Mouse (Mus musculus) CH12.LX (cell line): ENCODE measurements at regions not wholly inside any gene's neighbourhood (a gene's known extent, or its start where the extent isn't known, plus 50 kb on each side); places are given as distances from the start of the nearest gene placed in this dataset.

Experiments used
- DNase-seq: peaks from one replicate; pipeline ENCODE4 v3.0.0-alpha.2; 2013; ENCODE audit errors: extremely low read depth
- H3K27ac ChIP-seq: 2 replicates; pipeline ENCODE4 v1.5.1; 2012; ENCODE audit warnings: low read depth, mild to moderate bottlenecking, control low read depth, moderate library complexity; ENCODE audit not compliant: insufficient read depth
- H3K27me3 ChIP-seq: replicated peaks from 2 replicates; pipeline ENCODE3; 2012; ENCODE audit warnings: inconsistent platforms
- H3K36me3 ChIP-seq, 2 experiments: replicated peaks in 1 of 2; 2 replicates each; pipeline versions ENCODE3 to v1.6.1; 2012; ENCODE audit warnings: inconsistent platforms in 1 of 2, low read length in 1 of 2, mild to moderate bottlenecking in 1 of 2, mixed read lengths in 1 of 2, moderate library complexity in 1 of 2; ENCODE audit not compliant: control insufficient read depth in 1 of 2, insufficient read depth in 1 of 2
- H3K4me1 ChIP-seq, 2 experiments: 2 replicates each; pipeline ENCODE4 v1.6.1; 2012; ENCODE audit warnings: inconsistent platforms in 1 of 2, moderate library complexity in 1 of 2; ENCODE audit not compliant: insufficient read depth in 2 of 2, control insufficient read depth in 1 of 2
- H3K4me2 ChIP-seq: 2 replicates; pipeline ENCODE4 v1.6.1; 2012; ENCODE audit warnings: low read depth, mild to moderate bottlenecking, control low read depth; ENCODE audit not compliant: poor library complexity, insufficient read depth, severe bottlenecking
- H3K4me3 ChIP-seq, 3 experiments: fragments of 150-350 bp in 1 of 3; sonication (generic) in 1 of 3; replicated peaks in 1 of 3; 2 replicates each; pipeline versions ENCODE3 to v1.5.1; 2011 to 2012; ENCODE audit warnings: low read depth in 2 of 3, low read length in 2 of 3, mild to moderate bottlenecking in 2 of 3, moderate library complexity in 2 of 3, control low read depth in 1 of 3, improper control_type of control experiment in 1 of 3, inconsistent platforms in 1 of 3, mixed read lengths in 1 of 3; ENCODE audit not compliant: poor library complexity in 1 of 3
- H3K79me2 ChIP-seq: replicated peaks from 2 replicates; pipeline ENCODE4 v1.6.1; 2012; ENCODE audit warnings: mild to moderate bottlenecking, moderate library complexity; ENCODE audit not compliant: control insufficient read depth, poor library complexity, insufficient read depth, severe bottlenecking; ENCODE audit errors: extremely low read depth
- H3K9ac ChIP-seq: 2 replicates; pipeline ENCODE4 v1.6.1; 2012; ENCODE audit warnings: low read depth, mild to moderate bottlenecking, control low read depth, moderate library complexity; ENCODE audit not compliant: insufficient read depth
- H3K9me3 ChIP-seq: replicated peaks from 2 replicates; pipeline ENCODE3; 2012; ENCODE audit warnings: low read length, inconsistent platforms, mixed read lengths
- BHLHE40 ChIP-seq: IDR thresholded peaks from 2 replicates; pipeline ENCODE4 v1.6.1; 2011; ENCODE audit warnings: mild to moderate bottlenecking, low read depth, low read length, improper control_type of control experiment
- CHD1 ChIP-seq: IDR thresholded peaks from 2 replicates; pipeline ENCODE4 v1.6.1; 2012; ENCODE audit warnings: low read depth, low read length, improper control_type of control experiment, inconsistent platforms
- CTCF ChIP-seq, 2 experiments: IDR thresholded peaks in 1 of 2; conservative IDR thresholded peaks in 1 of 2; 2 replicates each; pipeline ENCODE4 v1.5.1; 2011 to 2012; ENCODE audit warnings: low read depth in 2 of 2, low read length in 2 of 2, improper control_type of control experiment in 1 of 2, inconsistent platforms in 1 of 2, mild to moderate bottlenecking in 1 of 2, moderate library complexity in 1 of 2
- E2F4 ChIP-seq: IDR thresholded peaks from 2 replicates; pipeline ENCODE4 v1.6.1; 2011; ENCODE audit warnings: low read depth, low read length, improper control_type of control experiment; ENCODE audit not compliant: insufficient replicate concordance
- GABPA ChIP-seq: IDR thresholded peaks from 2 replicates; pipeline ENCODE4 v1.6.1; 2012; ENCODE audit warnings: low read depth, low read length, improper control_type of control experiment, inconsistent platforms; ENCODE audit not compliant: insufficient replicate concordance
- JUN ChIP-seq: IDR thresholded peaks from 2 replicates; pipeline ENCODE4 v1.6.1; 2011; ENCODE audit warnings: low read depth, mild to moderate bottlenecking, low read length, improper control_type of control experiment, moderate library complexity; ENCODE audit not compliant: insufficient read depth
- MAZ ChIP-seq: IDR thresholded peaks from 2 replicates; pipeline ENCODE4 v1.6.1; 2012; ENCODE audit warnings: low read depth, mild to moderate bottlenecking, inconsistent platforms, low read length, improper control_type of control experiment, moderate library complexity
- PAX5 ChIP-seq: IDR thresholded peaks from 2 replicates; pipeline ENCODE4 v1.6.1; 2012; ENCODE audit warnings: low read length, inconsistent platforms, mixed read lengths
- RAD21 ChIP-seq: IDR thresholded peaks from 2 replicates; pipeline ENCODE4 v1.6.1; 2011; ENCODE audit warnings: low read depth, mild to moderate bottlenecking, low read length, improper control_type of control experiment, moderate library complexity
- USF1 ChIP-seq: IDR thresholded peaks from 2 replicates; pipeline ENCODE4 v1.6.1; 2014; ENCODE audit warnings: low read depth, mild to moderate bottlenecking, inconsistent platforms, low read length, improper control_type of control experiment
- USF2 ChIP-seq: conservative IDR thresholded peaks from 2 replicates; pipeline ENCODE4 v1.6.1; 2011; ENCODE audit warnings: low read depth, low read length, improper control_type of control experiment
- ZC3H11A ChIP-seq: IDR thresholded peaks from 2 replicates; pipeline ENCODE4 v1.6.1; 2012; ENCODE audit warnings: low read depth, mild to moderate bottlenecking, inconsistent platforms, low read length, improper control_type of control experiment
- ZKSCAN1 ChIP-seq: IDR thresholded peaks from 2 replicates; pipeline ENCODE4 v1.6.1; 2012; ENCODE audit warnings: low read depth, inconsistent platforms, low read length, improper control_type of control experiment, borderline replicate concordance
- ZNF384 ChIP-seq: IDR thresholded peaks from 2 replicates; pipeline ENCODE4 v1.6.1; 2012; ENCODE audit warnings: low read depth, low read length, improper control_type of control experiment, inconsistent platforms
- dilution Hi-C: fragments of 300-500 bp; cut with MboI; formaldehyde crosslinking; loops from 2 replicates; pipeline ENCODE4 v1.14.3; 2020; ENCODE audit warnings: low sequenced_read_pairs; ENCODE audit not compliant: extremely low pct_unique_long_range_greater_than_20kb, extremely low pct_ligation_motif_present
- in situ Hi-C: fragments of 300-500 bp; cut with MboI; formaldehyde crosslinking; loops from 3 replicates; pipeline ENCODE4 v1.14.3; 2019; ENCODE audit warnings: low sequenced_read_pairs, low pct_ligation_motif_present, low pct_unique_long_range_greater_than_20kb, mixed read lengths

DNA sequence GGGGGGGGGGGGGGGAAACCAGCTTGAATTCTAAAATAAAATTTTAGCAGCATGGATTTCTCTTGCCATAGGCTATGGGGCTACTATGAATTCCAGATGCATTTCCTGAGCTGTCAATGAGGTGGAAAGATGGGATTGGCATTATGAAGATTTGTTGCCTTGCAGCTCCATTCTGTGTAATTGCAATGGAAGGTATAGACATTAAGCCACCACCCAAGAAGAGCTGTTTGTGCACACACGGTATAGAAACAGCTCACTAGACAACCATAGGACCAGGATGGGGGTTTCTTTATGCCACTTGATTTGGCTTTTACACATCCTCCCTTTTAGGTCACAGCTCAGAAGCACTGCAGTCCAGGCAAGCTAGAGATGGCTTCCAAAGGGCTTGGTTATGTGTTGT is 247.8 kb downstream of the Satb1 start:
- peaks cover 10% of the 10 kb centered on the region for H3K9me3 ChIP-seq
- H3K27ac ChIP-seq = no peak overlapping the region
- dilution Hi-C loops = no loop called here
- peaks cover 0 to 2% of the 10 kb centered on the region in 2 experiments; a peak in 1 of 4 replicates for H3K4me1 ChIP-seq
- H3K4me3 ChIP-seq = no peak overlapping the region
- no peaks in the 10 kb centered on the region for H3K36me3 ChIP-seq
- no peaks in the 10 kb centered on the region for H3K79me2 ChIP-seq
- DNase-seq = no peak
- in situ Hi-C loops = no loop called here
- H3K9ac ChIP-seq = no peak overlapping the region
- H3K27me3 ChIP-seq = no peaks in the 10 kb centered on the region
- H3K4me2 ChIP-seq = no peak overlapping the region
- TF ChIP-seq E2F4 (no peak), CHD1 (no peak)

DNA sequence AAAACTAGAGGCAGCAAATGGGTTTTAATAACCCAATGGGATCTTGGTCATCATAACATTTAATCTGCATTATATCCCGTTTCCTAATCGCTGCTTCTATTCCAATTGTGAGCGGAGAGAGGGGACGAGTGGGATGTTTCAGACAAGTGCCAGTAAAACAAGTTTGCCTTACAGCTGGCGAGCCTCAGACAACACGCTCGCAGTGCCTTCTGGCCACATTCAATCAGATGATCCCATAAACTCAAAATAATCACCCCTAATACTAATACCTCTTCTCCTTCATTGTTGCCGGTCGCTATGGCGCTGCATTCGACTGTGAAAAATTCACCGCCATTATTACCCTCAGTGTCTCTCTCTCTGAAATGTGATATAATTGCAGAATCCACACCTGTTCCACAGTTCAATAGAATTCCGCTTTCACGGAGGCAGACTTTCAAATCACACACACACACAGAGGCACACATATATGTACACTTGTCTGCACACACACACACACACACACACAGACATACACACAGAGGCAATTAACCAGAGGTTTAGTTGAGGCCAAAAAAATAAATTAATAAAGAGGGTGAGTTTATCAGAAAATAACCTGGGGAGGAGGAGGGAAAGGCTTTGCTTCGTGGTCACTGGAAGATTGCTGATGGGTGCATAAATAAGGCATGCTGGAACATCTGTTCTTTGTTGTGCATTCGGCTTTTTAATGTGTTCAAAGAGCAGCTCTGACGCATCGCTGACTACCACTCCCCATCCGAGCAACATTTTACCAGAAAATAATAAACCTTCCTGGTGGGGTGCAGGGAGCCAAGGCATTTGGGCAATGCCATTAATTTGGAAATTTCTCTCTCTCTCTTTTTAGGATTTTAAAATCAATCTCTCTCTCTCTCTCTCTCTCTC is 248.9 kb downstream of the Satb1 start:
- in situ Hi-C loops = no loop called here
- TF ChIP-seq JUN (no peak), GABPA (no peak), USF2 (no peak), PAX5 (no peak), ZC3H11A (no peak), MAZ (no peak), ZKSCAN1 (no peak), ZNF384 (no peak), CTCF (conservative IDR thresholded peaks at IDR 0.05 in 1 of 2, IDR thresholded peaks at IDR 0.05 in 1 of 2; ENCODE audit: low read depth in 2 of 2, low read length in 2 of 2) (no peak), BHLHE40 (no peak), RAD21 (no peak), USF1 (no peak)
- TF ChIP-seq, all 38 proteins: peak for 0
- H3K4me2 ChIP-seq = no peak overlapping the region

More for the DNA sequence above, 248.9 kb downstream of the Satb1 start:
- H3K36me3 ChIP-seq = no peaks in the 10 kb centered on the region
- peaks cover 10% of the 10 kb centered on the region for H3K9me3 ChIP-seq
- dilution Hi-C loops = no loop called here
- H3K4me3 ChIP-seq = no peak overlapping the region
- H3K27me3 ChIP-seq = no peaks in the 10 kb centered on the region
- no peak overlapping the region for H3K9ac ChIP-seq
- no peaks in the 10 kb centered on the region for H3K79me2 ChIP-seq
- no peak for DNase-seq
- peaks cover 0 to 5% of the 10 kb centered on the region in 2 experiments; a peak in 1 of 4 replicates for H3K4me1 ChIP-seq
- H3K27ac ChIP-seq = no peak overlapping the region
